Mouse (Mus musculus) small intestine, adult 2 months (tissue): Measurements from ENCODE around the gene Ran.

Experiments used
- CTCF ChIP-seq: fragments of 200-500 bp; IDR thresholded peaks from 2 replicates; pipeline ENCODE4 v1.5.1; 2012; ENCODE audit warnings: low read depth, mild to moderate bottlenecking, control low read depth, inconsistent platforms, low read length, moderate library complexity, mixed read lengths; ENCODE audit not compliant: insufficient replicate concordance, insufficient read length; ENCODE audit errors: extremely low read depth
- POLR2A ChIP-seq: fragments of 200-500 bp; IDR thresholded peaks from 2 replicates; pipeline ENCODE4 v1.6.1; 2012; ENCODE audit warnings: low read depth, mild to moderate bottlenecking, control low read depth, inconsistent platforms, low read length, moderate library complexity

GRCm38 (mm10) chr5:128970878-128971277 lies 49.0 kb upstream of the Ran start:
- TF ChIP-seq CTCF (no peak), POLR2A (no peak)
